Mouse (Mus musculus): ENCODE results near the gene Tcl1b1.
"Not testable (repeated sequence)": the region's sequence is repeated elsewhere in the genome, so short reads cannot be mapped to it uniquely, and the experiment has no call there.

The Tcl1b1 gene

GRCm38 (mm10) chr12:105199684-105200497, 40.4 kb downstream of the Tcl1b1 start:
- not testable (repeated sequence) for DNase-seq

GRCm38 (mm10) chr12:105201657-105202056, 42.2 kb downstream of the Tcl1b1 start, which contains the start of gene Tcl1b4:
TSS of gene Tcl1b4 (plus strand) at chr12:105201957.
- not testable (repeated sequence) for DNase-seq

GRCm38 (mm10) chr12:105207071-105207470, 47.6 kb downstream of the Tcl1b1 start:
- DNase-seq = no peak

GRCm38 (mm10) chr12:105208441-105208840, 49.0 kb downstream of the Tcl1b1 start:
- DNase-seq = no peak

DNA sequence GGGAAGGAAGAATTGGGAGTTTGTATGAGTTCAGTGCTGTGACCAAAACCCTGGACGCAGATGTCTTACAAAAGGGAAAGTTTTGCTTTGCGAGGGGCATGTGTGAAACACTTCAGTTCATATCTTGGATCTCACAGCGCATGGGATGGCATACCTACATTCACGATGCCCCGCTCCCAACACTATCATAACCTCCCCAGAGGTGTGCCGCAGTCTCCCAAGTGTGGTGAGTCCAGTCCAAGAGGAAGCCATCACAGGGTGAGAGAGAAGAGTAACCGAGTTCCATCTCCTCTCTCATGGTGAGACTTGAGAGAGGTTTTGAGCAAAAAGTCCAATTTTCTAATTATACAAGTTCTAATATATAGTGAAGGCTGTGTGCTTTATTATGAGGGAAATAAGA, 49.7 kb downstream of the Tcl1b1 start:
- no peak for DNase-seq

All from cerebellum, postnatal 36 days (tissue).